Mouse (Mus musculus): ENCODE results near the gene Gm20817.
"Not testable (repeated sequence)": the region's sequence is repeated elsewhere in the genome, so short reads cannot be mapped to it uniquely, and the experiment has no call there.

DNA sequence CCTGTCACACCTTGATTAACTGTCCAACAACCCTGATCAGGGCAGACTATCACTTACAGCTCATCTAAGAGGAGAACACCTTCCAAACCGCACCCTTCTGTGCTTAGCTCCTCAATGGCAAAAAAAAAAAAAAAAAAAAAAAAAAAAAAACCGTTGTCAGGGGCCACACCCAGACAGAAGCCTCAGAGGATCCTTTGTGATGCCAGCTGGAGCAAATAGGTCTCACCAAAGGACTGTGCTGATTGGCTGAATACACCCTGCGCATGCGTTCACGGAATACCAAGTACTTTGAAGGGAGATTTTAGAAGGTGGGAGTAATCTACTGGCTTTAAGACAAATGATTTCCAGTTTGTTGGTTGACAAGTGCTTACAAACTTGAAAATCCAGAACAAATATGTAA lies at the start of gene Gm20817:
- TF ChIP-seq POLR2A (IDR thresholded peaks at IDR 0.05; ENCODE audit: borderline replicate concordance, extremely low read depth, low read depth, low read length); CTCF (IDR thresholded peaks at IDR 0.05; ENCODE audit: insufficient read depth, low read length): not testable (repeated sequence)
